Mouse (Mus musculus) small intestine, adult 2 months (tissue): Measurements from ENCODE around the gene Shmt2. TPM values are rescaled to one million over a fixed set of nuclear protein-coding genes. Genes with fewer than 3 reads are reported as not detected.

Experiments used
- H3K27ac ChIP-seq: fragments of 200-500 bp; 2 replicates; pipeline ENCODE4 v1.5.1; 2012; ENCODE audit warnings: low read depth, low read length, control low read depth, inconsistent platforms; ENCODE audit not compliant: insufficient read depth
- H3K27me3 ChIP-seq: fragments of 200-500 bp; 2 replicates; pipeline ENCODE4 v1.6.1; 2012; ENCODE audit warnings: mild to moderate bottlenecking, moderate library complexity, low read length, inconsistent platforms; ENCODE audit not compliant: control insufficient read depth, insufficient read depth
- H3K36me3 ChIP-seq: fragments of 200-500 bp; 2 replicates; pipeline ENCODE4 v1.6.1; 2012; ENCODE audit warnings: mild to moderate bottlenecking, low read length, control low read depth, inconsistent platforms; ENCODE audit not compliant: control insufficient read depth, insufficient read depth
- H3K4me1 ChIP-seq: fragments of 200-500 bp; 2 replicates; pipeline ENCODE4 v1.6.1; 2012; ENCODE audit warnings: low read length, inconsistent platforms, mixed read lengths; ENCODE audit not compliant: control insufficient read depth, insufficient read depth, insufficient read length
- H3K4me3 ChIP-seq: fragments of 200-500 bp; 2 replicates; pipeline ENCODE4 v1.5.1; 2012; ENCODE audit warnings: low read depth, mild to moderate bottlenecking, control low read depth, inconsistent platforms, low read length, moderate library complexity
- CTCF ChIP-seq: fragments of 200-500 bp; IDR thresholded peaks from 2 replicates; pipeline ENCODE4 v1.5.1; 2012; ENCODE audit warnings: low read depth, mild to moderate bottlenecking, control low read depth, inconsistent platforms, low read length, moderate library complexity, mixed read lengths; ENCODE audit not compliant: insufficient replicate concordance, insufficient read length; ENCODE audit errors: extremely low read depth
- POLR2A ChIP-seq: fragments of 200-500 bp; IDR thresholded peaks from 2 replicates; pipeline ENCODE4 v1.6.1; 2012; ENCODE audit warnings: low read depth, mild to moderate bottlenecking, control low read depth, inconsistent platforms, low read length, moderate library complexity
- whole genome bisulfite sequencing: fragments of 180-500 bp; shearing (Covaris S2); methylation state at CpG from one replicate; pipeline ENCODE4 v1.1.7; 2018; 5-methylcytosine and 5-hydroxymethylcytosine counted together
- polyA plus RNA-seq: library from polyadenylated mRNA; depleted of rRNA; stranded (reverse); fragments of >200 nt; gene quantifications from 2 replicates; pipeline ENCODE4 v1.2.3, GENCODE M21; 2012

Shmt2 gene
- polyA plus RNA-seq, 1 experiment, result 49.6 TPM

DNA sequence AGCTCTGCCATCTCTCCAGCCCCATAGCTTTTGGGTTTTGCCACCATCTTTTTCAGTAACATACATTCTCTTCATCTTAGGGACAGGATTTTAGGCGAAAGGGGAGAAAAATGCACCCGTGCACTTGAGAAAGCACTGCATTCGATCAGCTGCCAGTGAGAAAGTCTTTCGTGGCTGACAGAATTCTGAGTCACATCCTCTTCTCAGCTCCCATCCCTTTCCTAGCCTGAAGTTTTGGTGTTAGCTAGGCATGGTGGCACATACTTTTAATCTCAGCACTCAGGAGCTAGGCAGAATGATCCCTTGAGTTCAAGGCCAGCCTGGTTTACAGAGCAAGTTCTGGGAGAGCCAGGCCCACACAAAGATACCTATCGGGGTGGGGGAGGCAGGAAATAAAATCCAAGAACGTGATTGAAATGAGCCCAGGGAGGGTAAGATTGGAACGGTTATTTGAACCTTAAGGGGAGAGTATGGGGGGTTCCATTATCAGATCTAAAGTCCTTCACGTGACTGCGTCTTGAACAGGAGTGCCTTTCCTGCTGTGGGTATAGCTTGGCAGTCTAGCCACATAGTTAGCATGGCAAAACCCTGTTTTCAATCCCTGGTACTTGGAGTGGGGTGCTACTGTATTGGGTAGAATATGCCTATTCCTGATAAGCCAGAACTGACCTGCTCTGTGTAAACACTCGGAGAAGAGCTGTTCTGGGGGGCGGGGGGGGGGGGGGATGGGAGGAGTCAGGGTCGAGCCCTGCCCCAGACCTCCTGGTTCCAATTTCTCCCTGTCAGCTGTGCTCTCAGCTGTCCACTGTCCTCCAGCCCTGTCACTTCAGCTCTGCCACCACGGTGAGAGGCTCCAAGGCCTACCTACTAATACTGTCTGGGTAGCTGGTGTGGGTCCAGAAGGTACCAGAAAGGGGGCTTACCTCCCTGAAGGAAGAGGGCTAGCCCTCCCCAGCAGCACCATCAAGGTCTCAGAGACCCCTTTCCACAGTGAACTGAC, 21.1 kb downstream of the Shmt2 start, which contains the start of gene Stac3:
Gene Stac3, plus strand, starts transcription at position 793 of the 1,000 bp plus-strand sequence.
- TF ChIP-seq CTCF (no peak), POLR2A (no peak)
- H3K27me3 ChIP-seq, result no peaks in the 10 kb centered on the region
- 68% methylated on average over 13 of the region's 13 CpGs for WGBS

DNA sequence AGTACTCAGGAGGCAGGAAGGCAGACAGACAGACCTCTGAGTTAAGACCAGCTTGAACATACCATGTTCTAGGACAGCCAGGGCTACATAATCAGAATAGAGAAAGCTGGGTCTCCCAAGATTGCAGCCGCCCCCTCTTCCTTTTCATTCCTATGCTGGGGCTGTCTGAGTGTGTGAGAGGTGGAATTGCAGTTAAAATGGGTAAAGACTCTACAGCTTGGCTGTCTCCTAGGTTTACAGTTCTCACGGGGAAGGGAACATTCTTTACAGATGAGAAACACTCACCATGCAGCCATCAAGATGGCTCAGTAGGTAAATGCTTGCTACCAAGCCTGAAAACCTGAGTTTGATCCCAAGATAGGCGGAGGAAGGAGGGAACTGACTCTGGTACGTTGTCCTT, 22.2 kb downstream of the Shmt2 start:
- Histone ChIP-seq H3K4me1 (no peaks in the 10 kb centered on the region), H3K36me3 (peaks cover 41% of the 10 kb centered on the region), H3K27me3 (no peaks in the 10 kb centered on the region), H3K4me3 (no peak overlapping the region), H3K27ac (no peak overlapping the region)
- 76% methylated on average over 4 of the region's 4 CpGs for WGBS
- TF ChIP-seq CTCF, result no peak
- TF ChIP-seq POLR2A, result no peak

More for the DNA sequence above, 21.1 kb downstream of the Shmt2 start, which contains the start of gene Stac3:
- H3K4me1 ChIP-seq, result no peaks in the 10 kb centered on the region
- H3K36me3 ChIP-seq, result peaks cover 34% of the 10 kb centered on the region
- no peak within 1 kb of the TSS for H3K27ac ChIP-seq
- no peak within 1 kb of the TSS for H3K4me3 ChIP-seq

DNA sequence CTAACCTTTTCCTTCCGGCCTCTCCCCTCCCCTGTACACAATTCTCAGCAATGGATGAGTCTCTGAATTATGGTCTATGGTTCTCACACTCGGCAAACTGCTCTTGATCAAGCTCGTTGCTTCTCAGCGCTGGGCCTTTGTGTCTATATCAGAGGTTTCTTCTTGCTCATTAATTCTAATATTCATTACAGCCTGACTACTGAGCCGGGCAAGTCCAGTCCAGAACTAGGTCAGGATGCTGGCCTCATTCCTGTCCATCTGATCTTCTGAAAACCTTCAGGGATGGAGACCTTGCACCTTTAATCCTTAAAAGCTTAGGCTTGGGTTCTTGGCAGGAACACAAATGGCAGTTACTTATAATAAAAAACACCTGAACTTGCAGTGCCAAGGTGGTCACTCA, 22.7 kb downstream of the Shmt2 start:
- Histone ChIP-seq H3K27ac (no peak overlapping the region), H3K27me3 (no peaks in the 10 kb centered on the region), H3K36me3 (peaks cover 45% of the 10 kb centered on the region), H3K4me3 (no peak overlapping the region), H3K4me1 (no peaks in the 10 kb centered on the region)
- WGBS, result 87% methylated on average over 5 of the region's 5 CpGs
- no peak for TF ChIP-seq POLR2A
- TF ChIP-seq CTCF, result no peak

DNA sequence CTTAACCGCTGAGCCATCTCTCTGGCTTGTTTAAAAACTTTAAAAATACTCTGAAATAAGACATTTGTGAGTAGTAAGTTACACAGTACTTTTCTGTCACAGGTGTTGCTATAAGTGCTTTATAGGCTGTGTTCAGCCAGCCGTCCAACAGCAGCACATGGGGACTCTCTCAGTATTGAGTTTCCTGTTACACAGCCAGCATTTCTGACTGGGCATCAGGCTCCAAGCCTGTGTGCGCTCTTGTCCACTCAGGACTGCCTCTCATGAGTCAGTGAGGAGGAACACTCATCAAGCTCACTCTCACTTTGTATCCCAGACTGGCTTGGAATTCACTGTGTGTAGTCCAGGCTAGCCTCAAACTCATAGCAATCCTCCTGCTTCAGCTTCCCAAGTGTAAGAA, 26.1 kb downstream of the Shmt2 start:
- H3K4me1 ChIP-seq, result no peaks in the 10 kb centered on the region
- H3K4me3 ChIP-seq, result no peak overlapping the region
- WGBS, result 98% methylated on average over 3 of the region's 3 CpGs
- no peaks in the 10 kb centered on the region for H3K27me3 ChIP-seq
- TF ChIP-seq CTCF (no peak), POLR2A (no peak)
- no peak overlapping the region for H3K27ac ChIP-seq
- H3K36me3 ChIP-seq, result peaks cover 65% of the 10 kb centered on the region

DNA sequence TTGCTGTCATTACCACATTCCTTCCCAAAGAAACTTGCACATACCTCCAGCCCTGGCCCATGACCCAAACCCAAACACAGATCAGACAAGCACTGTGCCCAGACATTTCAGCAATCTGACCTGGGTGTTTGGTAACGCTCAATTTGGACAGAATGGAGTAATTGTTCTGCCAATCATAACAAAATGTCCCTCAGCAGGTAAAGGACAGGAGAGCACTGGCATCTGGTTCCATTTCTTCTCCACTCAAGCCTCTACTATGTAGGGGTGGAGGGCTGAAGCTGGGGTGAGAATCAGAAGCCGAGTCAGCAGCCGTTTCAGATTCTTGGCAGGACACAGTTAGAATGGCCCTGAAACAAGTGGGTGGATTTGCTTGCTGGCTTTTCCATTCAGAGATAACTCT, 30.1 kb downstream of the Shmt2 start:
- Histone ChIP-seq H3K27ac (no peak overlapping the region), H3K4me3 (no peak overlapping the region), H3K4me1 (no peaks in the 10 kb centered on the region), H3K36me3 (peaks cover 65% of the 10 kb centered on the region), H3K27me3 (no peaks in the 10 kb centered on the region)
- TF ChIP-seq POLR2A, result no peak
- TF ChIP-seq CTCF, result no peak
- 88% methylated on average over 3 of the region's 3 CpGs for WGBS

DNA sequence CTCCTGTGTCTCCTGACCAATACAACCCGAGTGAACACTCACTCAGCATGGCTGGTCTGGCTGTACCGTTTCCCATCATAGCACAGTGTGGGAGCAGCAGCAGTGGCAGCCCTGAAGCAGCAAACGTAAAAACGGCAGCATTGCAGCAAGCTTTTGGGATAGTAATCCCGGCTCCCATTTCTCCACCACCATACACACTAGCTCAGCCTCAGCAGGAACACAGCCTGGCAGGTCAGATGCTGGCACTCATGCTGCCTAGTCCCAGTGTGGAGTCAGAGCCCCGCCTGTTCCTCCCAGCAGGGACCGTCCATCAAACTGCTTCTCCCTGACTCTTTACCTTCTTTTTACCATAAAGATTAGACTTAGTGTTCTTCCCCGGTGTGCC, 31.1 kb downstream of the Shmt2 start:
- Histone ChIP-seq H3K4me1 (no peaks in the 10 kb centered on the region), H3K27ac (no peak overlapping the region), H3K4me3 (no peak overlapping the region), H3K27me3 (no peaks in the 10 kb centered on the region), H3K36me3 (peaks cover 60% of the 10 kb centered on the region)
- TF ChIP-seq CTCF (no peak), POLR2A (no peak)
- 83% methylated on average over 8 of the region's 8 CpGs for WGBS

DNA sequence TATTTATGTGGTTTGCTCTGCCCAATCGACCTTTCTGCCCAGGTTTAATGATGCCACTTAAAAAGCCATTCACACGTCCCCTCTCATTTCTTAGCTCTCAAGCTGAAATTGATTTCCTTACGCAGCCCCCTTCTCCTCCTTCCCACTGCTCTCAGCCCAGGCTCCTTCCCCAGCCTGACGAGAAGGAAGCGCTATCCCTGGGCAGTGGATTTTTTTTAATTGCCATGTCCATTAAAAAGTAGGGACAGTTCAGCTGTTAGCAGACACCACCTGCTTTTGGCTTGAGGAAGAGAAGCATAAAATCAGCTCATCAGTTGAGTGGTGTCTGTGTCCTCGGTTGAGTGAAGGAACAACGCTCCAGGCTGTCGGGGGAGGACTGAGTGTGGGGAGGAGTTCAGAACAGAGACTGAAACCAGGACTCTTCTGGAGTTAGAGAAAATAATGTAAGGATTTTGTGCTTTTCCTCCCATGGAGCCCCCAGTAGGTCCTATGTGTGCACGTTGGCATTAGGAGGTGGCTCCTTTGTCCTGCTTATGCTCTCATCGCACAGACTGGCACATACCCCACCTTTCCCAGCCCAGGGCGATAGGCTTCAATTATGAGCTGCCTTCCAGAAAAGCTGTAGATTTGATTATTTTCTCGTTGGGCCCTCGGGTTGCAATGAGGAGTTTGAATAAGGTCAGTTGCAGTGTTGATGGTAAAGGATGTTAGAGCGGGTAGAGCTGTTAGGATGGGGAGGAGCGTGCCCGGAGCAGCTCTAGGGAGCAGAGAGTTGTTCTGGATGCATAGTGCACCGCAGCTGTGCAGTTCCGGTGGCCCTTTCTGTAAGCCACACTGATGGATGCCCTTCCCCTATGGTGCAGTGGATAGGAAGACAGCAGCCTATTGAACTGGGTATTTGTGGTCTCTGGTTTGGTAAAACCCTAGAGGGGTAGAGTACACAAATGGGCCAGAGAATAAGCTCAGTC, 31.8 kb downstream of the Shmt2 start:
- Histone ChIP-seq H3K4me3 (no peak overlapping the region), H3K4me1 (no peaks in the 10 kb centered on the region), H3K27ac (no peak overlapping the region), H3K27me3 (no peaks in the 10 kb centered on the region), H3K36me3 (peaks cover 61% of the 10 kb centered on the region)
- no peak for TF ChIP-seq CTCF
- no peak for TF ChIP-seq POLR2A
- WGBS, result 91% methylated on average over 18 of the region's 18 CpGs
